Mouse (Mus musculus): Measurements from ENCODE around the gene Bmp7. TPM values are rescaled to one million over a fixed set of nuclear protein-coding genes. Genes with fewer than 3 reads are reported as not detected.

The Bmp7 gene
- 33.7 and 35.8 TPM in 2 replicates for polyA plus RNA-seq (2015; fragmentation: Nextera tagmentation; extraction: Ambion mirVana)

DNA sequence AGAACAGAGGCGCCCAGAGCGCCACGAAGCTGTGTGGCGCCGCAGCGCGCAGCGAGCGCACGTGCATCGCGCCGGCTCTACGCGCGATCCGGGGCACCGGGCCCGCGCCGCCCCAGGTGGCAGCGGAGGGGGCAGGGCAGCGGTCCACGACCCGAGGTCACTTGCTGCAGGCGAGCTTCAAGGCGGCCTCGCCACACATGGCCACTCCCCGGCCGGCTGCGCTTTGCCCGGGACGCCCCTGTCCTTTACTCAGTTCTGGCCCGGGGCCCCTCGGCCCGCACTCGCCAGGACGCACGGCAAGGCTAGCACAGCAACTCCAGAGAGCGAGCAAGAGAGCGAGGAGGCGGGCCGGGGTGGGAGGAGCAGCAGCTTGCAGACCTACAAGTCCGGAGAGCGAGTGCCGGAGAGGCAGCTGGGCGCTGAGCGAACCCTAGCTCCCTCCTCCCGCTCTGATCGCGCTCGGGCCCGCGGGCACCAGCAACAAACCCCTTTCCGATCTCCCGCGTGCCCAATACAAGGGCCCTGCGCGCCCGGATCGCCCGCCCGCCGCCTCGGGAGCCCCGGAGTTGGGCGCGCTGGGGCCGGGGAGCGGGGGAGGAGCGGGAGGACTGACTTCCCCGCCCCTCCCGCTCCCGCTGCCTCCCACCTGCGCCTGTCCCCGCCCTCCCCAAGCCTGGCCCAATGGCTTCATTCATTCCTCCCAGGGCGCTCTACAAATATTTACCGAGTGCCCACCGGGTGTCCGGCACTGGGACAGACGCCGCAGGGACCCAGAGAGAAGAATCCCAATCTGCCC lies at the start of gene Bmp7:
Gene Bmp7, minus strand, starts transcription at position 319 of the 796 bp plus-strand sequence.
- no peak for TF ChIP-seq CTCF (IDR thresholded peaks at IDR 0.05; ENCODE audit: low read depth)
- under 1% methylated on average over 76 of the region's 82 CpGs for WGBS
- H3K4me1 ChIP-seq (replicated peaks; ENCODE audit: insufficient read depth, low read length): peaks cover 24% of the 10 kb centered on the region

DNA sequence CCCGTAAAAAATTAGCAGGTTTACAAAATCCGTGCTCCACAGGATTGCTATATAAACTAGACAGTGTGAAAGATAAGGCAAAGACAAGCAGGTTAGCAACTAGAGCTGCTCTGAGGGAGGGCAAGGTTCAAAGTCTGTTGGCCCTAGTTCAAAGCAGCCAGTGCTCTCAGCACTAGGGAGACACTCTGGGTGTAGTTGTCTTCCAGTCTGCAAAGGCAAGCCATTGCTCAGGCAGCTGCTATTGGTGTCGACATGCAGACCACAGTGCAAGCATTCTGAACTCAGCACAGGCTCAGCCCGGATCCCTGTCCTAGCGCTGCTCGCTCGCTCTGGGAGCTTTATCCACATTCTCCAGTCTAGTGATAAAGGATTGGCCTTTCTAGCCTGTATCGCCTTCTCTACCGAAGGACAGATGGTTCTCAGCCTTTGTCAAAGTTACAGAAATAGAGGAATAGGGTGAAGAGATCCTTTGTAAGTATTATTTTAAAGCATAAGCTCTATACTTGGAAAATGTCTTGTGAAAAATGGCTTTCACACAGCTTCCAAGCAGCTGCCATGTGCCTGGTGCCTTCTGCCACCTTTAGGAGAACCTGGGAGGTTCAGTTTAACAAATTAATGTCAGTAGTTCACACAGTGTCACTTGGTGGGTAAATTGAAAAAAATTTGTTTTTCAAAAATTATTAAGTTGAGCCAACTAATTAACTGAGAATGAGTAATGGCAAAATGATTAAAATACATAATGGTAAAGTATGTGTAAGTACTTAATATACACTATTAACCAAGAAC lies 42.8 kb upstream of the Bmp7 start:
- H3K4me1 ChIP-seq (replicated peaks; ENCODE audit: insufficient read depth, low read length): no peaks in the 10 kb centered on the region
- ATAC-seq (replicated peaks; ENCODE audit: low FRiP score, low read depth) (peak; percentile 57; the same call in 1 of the 2 replicates), DNase-seq (ENCODE audit: low spot score) (peak; percentile 8)
- H3K4me3 ChIP-seq (replicated peaks; ENCODE audit: low read depth, low read length): no peak overlapping the region
- H3K9ac ChIP-seq (ENCODE audit: low read depth, low read length): no peak overlapping the region
- no peaks in the 10 kb centered on the region for H3K9me3 ChIP-seq (replicated peaks; ENCODE audit: low read length)
- no peaks in the 10 kb centered on the region for H3K36me3 ChIP-seq (ENCODE audit: insufficient read depth, low read length)
- 74% methylated on average over 9 of the region's 9 CpGs for WGBS
- peak; percentile 58; the same call in 1 of the 2 replicates for TF ChIP-seq CTCF (IDR thresholded peaks at IDR 0.05; ENCODE audit: low read depth)
- no peak overlapping the region for H3K4me2 ChIP-seq (ENCODE audit: low read length)
- H3K27ac ChIP-seq: no peak overlapping the region
- no peaks in the 10 kb centered on the region for H3K27me3 ChIP-seq (ENCODE audit: insufficient read depth, low read length)

More for the DNA sequence above, at the start of gene Bmp7:
- no peaks in the 10 kb centered on the region for H3K9me3 ChIP-seq (replicated peaks; ENCODE audit: low read length)
- H3K4me3 ChIP-seq (replicated peaks; ENCODE audit: low read depth, low read length): peak within 1 kb of the TSS; percentile 67
- peak within 1 kb of the TSS; percentile 95 for H3K4me2 ChIP-seq (ENCODE audit: low read length)
- H3K9ac ChIP-seq (ENCODE audit: low read depth, low read length): peak within 1 kb of the TSS; percentile 80
- peak within 1 kb of the TSS; percentile 95 for H3K27ac ChIP-seq
- DNase-seq (ENCODE audit: low spot score) (peak; percentile 83), ATAC-seq (replicated peaks; ENCODE audit: low FRiP score, low read depth) (peak; percentile 79)
- H3K36me3 ChIP-seq (ENCODE audit: insufficient read depth, low read length): no peaks in the 10 kb centered on the region
- 0 out of 2 replicates have a peak, but pooled peaks cover 5% of the 10 kb centered on the region for H3K27me3 ChIP-seq (ENCODE audit: insufficient read depth, low read length)

- WGBS: 94% methylated on average over 43 of the region's 43 CpGs
- H3K4me1 ChIP-seq (replicated peaks; ENCODE audit: insufficient read depth, low read length): 0 out of 2 replicates have a peak, but pooled peaks cover 6% of the 10 kb centered on the region
- H3K9me3 ChIP-seq (replicated peaks; ENCODE audit: low read length): no peaks in the 10 kb centered on the region
- H3K27ac ChIP-seq: no peak overlapping the region
- no peaks in the 10 kb centered on the region for H3K27me3 ChIP-seq (ENCODE audit: insufficient read depth, low read length)
- no peak for DNase-seq (ENCODE audit: low spot score)
- no peak overlapping the region for H3K4me2 ChIP-seq (ENCODE audit: low read length)
- no peak for ATAC-seq (replicated peaks; ENCODE audit: low FRiP score, low read depth)
- no peaks in the 10 kb centered on the region for H3K36me3 ChIP-seq (ENCODE audit: insufficient read depth, low read length)
- no peak overlapping the region for H3K4me3 ChIP-seq (replicated peaks; ENCODE audit: low read depth, low read length)
- no peak overlapping the region for H3K9ac ChIP-seq (ENCODE audit: low read depth, low read length)
- no peak for TF ChIP-seq CTCF (IDR thresholded peaks at IDR 0.05; ENCODE audit: low read depth)
These were observed 39.7 kb upstream of the Bmp7 start for GRCm38 (mm10) chr2:172979666-172980345.

GRCm38 (mm10) chr2:172978131-172978633 lies 38.1 kb upstream of the Bmp7 start:
- Histone ChIP-seq H3K9me3 (replicated peaks; ENCODE audit: low read length) (no peaks in the 10 kb centered on the region), H3K36me3 (ENCODE audit: insufficient read depth, low read length) (no peaks in the 10 kb centered on the region), H3K4me2 (ENCODE audit: low read length) (no peak overlapping the region), H3K9ac (ENCODE audit: low read depth, low read length) (no peak overlapping the region), H3K27me3 (ENCODE audit: insufficient read depth, low read length) (no peaks in the 10 kb centered on the region), H3K27ac (no peak overlapping the region), H3K4me1 (replicated peaks; ENCODE audit: insufficient read depth, low read length) (0 out of 2 replicates have a peak, but pooled peaks cover 6% of the 10 kb centered on the region), H3K4me3 (replicated peaks; ENCODE audit: low read depth, low read length) (no peak overlapping the region)
- 64% methylated on average over 4 of the region's 4 CpGs for WGBS
- TF ChIP-seq CTCF (IDR thresholded peaks at IDR 0.05; ENCODE audit: low read depth): no peak
- ATAC-seq (replicated peaks; ENCODE audit: low FRiP score, low read depth) (no peak), DNase-seq (ENCODE audit: low spot score) (no peak)

DNA sequence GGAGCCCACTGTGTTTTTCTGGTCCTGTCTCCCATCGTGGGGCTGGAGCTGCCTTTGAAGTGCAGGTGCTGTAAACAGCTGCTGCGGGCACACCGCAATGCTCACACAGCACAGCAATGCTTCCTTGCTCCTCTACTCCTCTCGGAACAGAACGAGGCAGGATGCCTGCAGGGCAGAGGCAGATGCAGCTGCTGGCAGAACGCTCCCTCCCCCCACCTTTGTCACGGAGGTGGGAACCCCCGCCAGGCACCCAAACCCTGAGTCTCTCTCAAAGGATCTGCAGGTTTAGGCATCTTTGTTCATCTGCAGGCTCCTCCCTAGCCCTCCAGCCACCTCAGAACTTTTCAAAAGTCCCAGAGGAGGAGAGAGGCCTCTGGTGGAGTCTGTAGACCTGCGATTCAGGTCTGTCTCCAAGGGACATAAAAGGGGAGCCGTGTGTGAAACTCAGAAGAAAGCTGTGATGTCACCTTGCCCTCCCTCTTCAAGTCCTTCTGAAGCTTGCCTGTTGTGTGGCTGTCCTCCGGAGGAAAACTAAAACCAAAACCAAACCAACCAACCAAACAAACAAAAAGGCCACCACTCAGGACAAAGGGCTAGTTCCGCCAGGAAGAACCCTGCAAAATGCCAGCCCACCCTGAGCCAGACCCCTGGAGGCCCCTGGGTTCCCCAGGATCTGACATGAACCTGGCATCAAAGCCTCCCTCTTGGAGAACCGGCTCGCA lies 37.4 kb upstream of the Bmp7 start, which contains the start of gene Spo11:
Gene Spo11, plus strand, starts transcription at position 292 of the 722 bp plus-strand sequence.
- Histone ChIP-seq H3K9me3 (replicated peaks; ENCODE audit: low read length) (no peaks in the 10 kb centered on the region), H3K9ac (ENCODE audit: low read depth, low read length) (peak within 1 kb of the TSS; percentile 18; the same call in 1 of the 2 replicates), H3K4me2 (ENCODE audit: low read length) (peak within 1 kb of the TSS; percentile 39), H3K36me3 (ENCODE audit: insufficient read depth, low read length) (no peaks in the 10 kb centered on the region), H3K27ac (peak within 1 kb of the TSS; percentile 20; the same call in 1 of the 2 replicates), H3K4me3 (replicated peaks; ENCODE audit: low read depth, low read length) (no peak within 1 kb of the TSS), H3K27me3 (ENCODE audit: insufficient read depth, low read length) (no peaks in the 10 kb centered on the region), H3K4me1 (replicated peaks; ENCODE audit: insufficient read depth, low read length) (0 out of 2 replicates have a peak, but pooled peaks cover 6% of the 10 kb centered on the region)
- ATAC-seq (replicated peaks; ENCODE audit: low FRiP score, low read depth) (no peak), DNase-seq (ENCODE audit: low spot score) (no peak)
- 21% methylated on average over 14 of the region's 14 CpGs for WGBS
- no peak for TF ChIP-seq CTCF (IDR thresholded peaks at IDR 0.05; ENCODE audit: low read depth)
